Mouse (Mus musculus) heart, embryonic 14.5 days (tissue): ENCODE measurements around the gene Lenep. TPM values are rescaled to one million over a fixed set of nuclear protein-coding genes. Genes with fewer than 3 reads are reported as not detected.

Experiments used
- ATAC-seq: fragments of 200-750 bp; cut with Nextera tagmentation; 2 replicates; pipeline ENCODE4 v1.8.0; 2017; ENCODE audit warnings: low read depth, moderate TSS enrichment; ENCODE audit not compliant: insufficient number of reproducible peaks, insufficient read depth, low FRiP score
- H3K27ac ChIP-seq, 2 experiments: fragments of 200-500 bp in 1 of 2; fragments of 300-500 bp in 1 of 2; sonication (generic) in 1 of 2; replicated peaks in 1 of 2; 2 replicates each; pipeline ENCODE4 v1.5.1; 2012 to 2014; ENCODE audit warnings: low read depth in 2 of 2, low read length in 2 of 2, control low read depth in 1 of 2, mild to moderate bottlenecking in 1 of 2, mixed read lengths in 1 of 2; ENCODE audit not compliant: control insufficient read depth in 1 of 2, insufficient read depth in 1 of 2
- H3K27me3 ChIP-seq: fragments of 300-500 bp; sonication (generic); 2 replicates; pipeline ENCODE4 v1.6.1; 2014; ENCODE audit warnings: mild to moderate bottlenecking, low read length, control low read depth; ENCODE audit not compliant: control insufficient read depth, insufficient read depth
- H3K36me3 ChIP-seq: fragments of 300-500 bp; sonication (generic); 2 replicates; pipeline ENCODE4 v1.6.1; 2014; ENCODE audit warnings: mild to moderate bottlenecking, control low read depth, low read length, mixed read lengths; ENCODE audit not compliant: control insufficient read depth, insufficient read depth
- H3K4me1 ChIP-seq, 2 experiments: fragments of 200-500 bp in 1 of 2; fragments of 300-500 bp in 1 of 2; sonication (generic) in 1 of 2; 2 replicates each; pipeline ENCODE4 v1.6.1; 2012 to 2014; ENCODE audit warnings: low read length in 2 of 2, control low read depth in 1 of 2, mixed read lengths in 1 of 2; ENCODE audit not compliant: control insufficient read depth in 2 of 2, insufficient read depth in 2 of 2
- H3K4me2 ChIP-seq: fragments of 300-500 bp; sonication (generic); 2 replicates; pipeline ENCODE4 v1.6.1; 2014; ENCODE audit warnings: mild to moderate bottlenecking, low read length
- H3K4me3 ChIP-seq, 2 experiments: fragments of 200-500 bp in 1 of 2; fragments of 300-500 bp in 1 of 2; sonication (generic) in 1 of 2; 2 replicates each; pipeline ENCODE4 v1.5.1; 2012 to 2014; ENCODE audit warnings: low read length in 2 of 2, mild to moderate bottlenecking in 2 of 2, control low read depth in 1 of 2, low read depth in 1 of 2, moderate library complexity in 1 of 2; ENCODE audit not compliant: control insufficient read depth in 1 of 2, insufficient read depth in 1 of 2
- H3K9ac ChIP-seq: fragments of 300-500 bp; sonication (generic); 2 replicates; pipeline ENCODE4 v1.6.1; 2014; ENCODE audit warnings: mild to moderate bottlenecking, low read length
- H3K9me3 ChIP-seq: fragments of 300-500 bp; sonication (generic); 2 replicates; pipeline ENCODE4 v1.6.1; 2016; ENCODE audit warnings: low read length, control low read depth; ENCODE audit not compliant: control insufficient read depth
- WGBS: fragments of 180-500 bp; shearing (Covaris S2); extraction: QIAGEN DNeasy Blood & Tissue Kit; methylation state at CpG from one replicate; pipeline ENCODE4 v1.1.7; 2014; 5-methylcytosine and 5-hydroxymethylcytosine counted together
- polyA plus RNA-seq: library from polyadenylated mRNA; unstranded; fragments of >200 nt; fragmentation: Nextera tagmentation; extraction: Ambion mirVana; gene quantifications from 2 replicates; pipeline ENCODE4 v1.2.1, GENCODE M21; 2014

Lenep gene
- polyA plus RNA-seq, 1 experiment from 2014 or later: not detected

GRCm38 (mm10) chr3:89394894-89395256, 7.7 kb downstream of the Lenep start:
- WGBS: under 1% methylated on average over 12 of the region's 12 CpGs
- H3K9ac ChIP-seq: peak overlapping the region; percentile 67
- peak overlapping the region; percentile 58 to 62 for H3K4me3 ChIP-seq
- H3K27me3 ChIP-seq: no peaks in the 10 kb centered on the region
- H3K4me1 ChIP-seq: peaks cover 22 to 33% of the 10 kb centered on the region in 2 experiments
- peaks cover 2% of the 10 kb centered on the region; the same call in 1 of the 2 replicates for H3K36me3 ChIP-seq
- no peaks in the 10 kb centered on the region for H3K9me3 ChIP-seq
- peak overlapping the region; percentile 93 for H3K4me2 ChIP-seq
- peak overlapping the region; percentile 73 to 86 for H3K27ac ChIP-seq
- ATAC-seq: peak; percentile 10

- H3K9ac ChIP-seq: peak within 1 kb of the TSS; percentile 67
- H3K4me2 ChIP-seq: peak within 1 kb of the TSS; percentile 93
- H3K9me3 ChIP-seq: no peaks in the 10 kb centered on the region
- H3K27ac ChIP-seq: peak within 1 kb of the TSS; percentile 78 to 86
- H3K4me1 ChIP-seq: peaks cover 22 to 37% of the 10 kb centered on the region in 2 experiments
- peak; percentile 35 for ATAC-seq
- H3K4me3 ChIP-seq: peak within 1 kb of the TSS; percentile 58 to 62
- no peaks in the 10 kb centered on the region for H3K27me3 ChIP-seq
- under 1% methylated on average over 40 of the region's 42 CpGs for WGBS
- H3K36me3 ChIP-seq: no peaks in the 10 kb centered on the region
These were observed 8.3 kb downstream of the Lenep start, which contains the start of gene Zbtb7b for GRCm38 (mm10) chr3:89394006-89394893. Zbtb7b (minus strand) TSS chr3:89394776.

- Histone ChIP-seq H3K36me3 (no peaks in the 10 kb centered on the region), H3K27me3 (no peaks in the 10 kb centered on the region), H3K9ac (peak overlapping the region; percentile 67), H3K9me3 (no peaks in the 10 kb centered on the region), H3K27ac (peak overlapping the region; percentile 78 to 86), H3K4me1 (peaks cover 22 to 37% of the 10 kb centered on the region in 2 experiments), H3K4me2 (peak overlapping the region; percentile 93), H3K4me3 (peak overlapping the region; percentile 58 to 62)
- WGBS: under 1% methylated on average over 15 of the region's 15 CpGs
- peak; percentile 94 for ATAC-seq
These were observed 9.0 kb downstream of the Lenep start for GRCm38 (mm10) chr3:89393605-89394004.

GRCm38 (mm10) chr3:89392871-89393311, 9.7 kb downstream of the Lenep start:
- Histone ChIP-seq H3K4me2 (peak overlapping the region; percentile 93), H3K36me3 (no peaks in the 10 kb centered on the region), H3K27ac (peak overlapping the region; percentile 53 to 73; a peak in 3 of 4 replicates), H3K9ac (peak overlapping the region; percentile 76), H3K9me3 (no peaks in the 10 kb centered on the region), H3K27me3 (no peaks in the 10 kb centered on the region), H3K4me1 (peaks cover 22 to 37% of the 10 kb centered on the region in 2 experiments), H3K4me3 (peak overlapping the region; percentile 58 to 87)
- WGBS: 0% methylated on average over 17 of the region's 24 CpGs
- no peak for ATAC-seq

GRCm38 (mm10) chr3:89391663-89392511, 10.7 kb downstream of the Lenep start:
- WGBS: under 1% methylated on average over 51 of the region's 56 CpGs
- H3K4me2 ChIP-seq: peak overlapping the region; percentile 93
- H3K9me3 ChIP-seq: no peaks in the 10 kb centered on the region
- H3K4me1 ChIP-seq: peaks cover 20 to 36% of the 10 kb centered on the region in 2 experiments
- H3K4me3 ChIP-seq: peak overlapping the region; percentile 58 to 87
- ATAC-seq: no peak
- H3K27ac ChIP-seq: peak overlapping the region; percentile 43 to 73; a peak in 3 of 4 replicates
- peak overlapping the region; percentile 76 for H3K9ac ChIP-seq
- H3K36me3 ChIP-seq: no peaks in the 10 kb centered on the region
- H3K27me3 ChIP-seq: no peaks in the 10 kb centered on the region

GRCm38 (mm10) chr3:89390699-89391662, 11.6 kb downstream of the Lenep start:
- Histone ChIP-seq H3K27ac (peak overlapping the region; percentile 43 to 73; a peak in 3 of 4 replicates), H3K4me2 (peak overlapping the region; percentile 93), H3K9me3 (no peaks in the 10 kb centered on the region), H3K4me1 (peaks cover 17 to 29% of the 10 kb centered on the region in 2 experiments), H3K36me3 (no peaks in the 10 kb centered on the region), H3K27me3 (no peaks in the 10 kb centered on the region), H3K4me3 (peak overlapping the region; percentile 58 to 87), H3K9ac (peak overlapping the region; percentile 76)
- no peak for ATAC-seq
- WGBS: 12% methylated on average over 19 of the region's 19 CpGs
